27 mouse cellular contexts compared by ENCODE assay signal in the genomic region with DNA sequence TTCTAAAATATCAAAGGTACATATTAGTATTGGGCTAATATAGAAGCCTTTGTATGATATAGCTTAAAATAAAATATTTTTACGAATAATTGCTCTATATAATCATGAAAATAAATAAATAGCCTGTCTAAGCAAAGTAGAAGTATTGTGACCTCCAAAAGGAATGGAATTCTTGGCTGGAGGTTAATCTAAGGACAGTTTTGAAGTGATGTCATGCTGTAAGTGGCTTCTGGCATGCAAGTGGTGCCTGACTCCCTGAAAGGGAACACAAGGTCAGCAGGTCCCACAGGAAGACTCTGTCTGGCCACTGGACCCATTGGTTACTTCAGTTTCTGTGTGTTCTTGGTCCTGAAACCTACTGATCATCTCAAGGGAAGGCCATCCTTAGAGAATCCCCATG.
"Had no signal": no experiment of that assay in that cellular context is flagged by ENCODE, and none has a peak within 500 bp of the region (broad histone marks: within the 10 kb centered on the region; RNA-seq: fewer than 3 reads in every experiment).

No protein-coding gene starts in this region.

- H3K27ac ChIP-seq: gastrocnemius, adult 2 months; heart, embryonic 13.5 days; heart, embryonic 15.5 days; hindbrain, embryonic 10.5 days; hindbrain, embryonic 12.5 days; hindbrain, embryonic 14.5 days; intestine, embryonic 15.5 days; layer of hippocampus, adult 2 months; left cerebral cortex, adult 2 months; limb, embryonic 10.5 days; limb, embryonic 12.5 days; liver, embryonic 13.5 days; liver, embryonic 15.5 days had no signal

- ATAC-seq: forebrain, embryonic 16.5 days; hindbrain, embryonic 16.5 days; inflammation-experienced regulatory T-cells, adult 6 months; intestine, embryonic 15.5 days; intestine, postnatal 0 days; liver, postnatal 0 days had no signal

- H3K9ac ChIP-seq: heart, embryonic 13.5 days; heart, embryonic 15.5 days; hindbrain, embryonic 12.5 days; hindbrain, embryonic 14.5 days; intestine, embryonic 15.5 days; limb, embryonic 12.5 days; liver, embryonic 13.5 days; liver, embryonic 15.5 days; liver, postnatal 0 days had no signal

- DNase-seq: gastrocnemius, adult 2 months; gastrocnemius, postnatal 10 days; gastrocnemius, postnatal 25 days; kidney, adult 18-20 months; kidney, adult 8-10 months; kidney, postnatal 10 days; kidney, postnatal 25 days; kidney, postnatal 4 days; liver; liver, embryonic 13.5 days; liver, postnatal 0 days had no signal

- H3K4me2 ChIP-seq: heart, embryonic 13.5 days; heart, embryonic 15.5 days; hindbrain, embryonic 12.5 days; hindbrain, embryonic 14.5 days; intestine, embryonic 15.5 days; limb, embryonic 12.5 days; liver, embryonic 11.5 days; liver, embryonic 13.5 days; liver, embryonic 15.5 days had no signal

- H3K4me3 ChIP-seq: gastrocnemius, adult 2 months; heart, embryonic 13.5 days; heart, embryonic 15.5 days; hindbrain, embryonic 10.5 days; hindbrain, embryonic 12.5 days; intestine, embryonic 15.5 days; layer of hippocampus, adult 2 months; left cerebral cortex, adult 2 months; limb, embryonic 10.5 days; limb, embryonic 12.5 days; liver, embryonic 13.5 days; liver, embryonic 15.5 days had no signal

- H3K9me3 ChIP-seq: heart, embryonic 13.5 days; heart, embryonic 15.5 days; hindbrain, embryonic 10.5 days; hindbrain, embryonic 12.5 days; intestine, embryonic 15.5 days; limb, embryonic 10.5 days; limb, embryonic 12.5 days; liver, embryonic 15.5 days had no signal

- H3K36me3 ChIP-seq: heart, embryonic 13.5 days; heart, embryonic 15.5 days; hindbrain, embryonic 10.5 days; hindbrain, embryonic 12.5 days; intestine, embryonic 15.5 days; limb, embryonic 10.5 days; limb, embryonic 12.5 days; liver, embryonic 13.5 days; liver, embryonic 15.5 days had no signal

- H3K4me1 ChIP-seq: heart, embryonic 15.5 days; hindbrain, embryonic 10.5 days; hindbrain, embryonic 12.5 days; intestine, embryonic 15.5 days; limb, embryonic 10.5 days; limb, embryonic 12.5 days; liver, embryonic 13.5 days; liver, embryonic 15.5 days had no signal

- H3K27me3 ChIP-seq: heart, embryonic 13.5 days; heart, embryonic 15.5 days; hindbrain, embryonic 12.5 days; intestine, embryonic 15.5 days; limb, embryonic 12.5 days; liver, embryonic 13.5 days; liver, embryonic 15.5 days had no signal
